Mouse (Mus musculus) lung, postnatal 0 days (tissue): ENCODE measurements around the gene Polr1a. TPM values are rescaled to one million over a fixed set of nuclear protein-coding genes. Genes with fewer than 3 reads are reported as not detected.

Experiments
- ATAC-seq: fragments of 200-750 bp; cut with Nextera tagmentation; 2 replicates; pipeline ENCODE4 v1.8.0; 2017; ENCODE audit warnings: moderate library complexity
- DNase-seq: peaks from one replicate; pipeline ENCODE4 v3.0.0-alpha.2; 2016; ENCODE audit warnings: low spot score
- H3K27ac ChIP-seq: fragments of 300-500 bp; sonication (generic); 2 replicates; pipeline ENCODE4 v1.5.1; 2014; ENCODE audit warnings: antibody characterized with exemption, mild to moderate bottlenecking, low read length, mixed read lengths
- H3K27me3 ChIP-seq: fragments of 300-500 bp; sonication (generic); replicated peaks from 2 replicates; pipeline ENCODE4 v1.6.1; 2014; ENCODE audit warnings: low read length, mixed read lengths; ENCODE audit not compliant: insufficient read depth
- H3K36me3 ChIP-seq: fragments of 300-500 bp; sonication (generic); 2 replicates; pipeline ENCODE4 v1.6.1; 2014; ENCODE audit warnings: low read length, mixed read lengths; ENCODE audit not compliant: insufficient read depth
- H3K4me1 ChIP-seq: fragments of 300-500 bp; sonication (generic); 2 replicates; pipeline ENCODE4 v1.6.1; 2014; ENCODE audit warnings: antibody characterized with exemption, low read depth, low read length, mixed read lengths; ENCODE audit not compliant: insufficient read depth
- H3K4me2 ChIP-seq: fragments of 300-500 bp; sonication (generic); replicated peaks from 2 replicates; pipeline ENCODE4 v1.6.1; 2014; ENCODE audit warnings: low read depth, mild to moderate bottlenecking, low read length, moderate library complexity, mixed read lengths
- H3K4me3 ChIP-seq: fragments of 300-500 bp; sonication (generic); 2 replicates; pipeline ENCODE4 v1.5.1; 2014; ENCODE audit warnings: low read depth, low read length
- H3K9ac ChIP-seq: fragments of 300-500 bp; sonication (generic); replicated peaks from 2 replicates; pipeline ENCODE4 v1.6.1; 2014; ENCODE audit warnings: low read depth, mild to moderate bottlenecking
- H3K9me3 ChIP-seq: fragments of 300-500 bp; sonication (generic); 2 replicates; pipeline ENCODE4 v1.6.1; 2016; ENCODE audit warnings: low read length, mixed read lengths
- CTCF ChIP-seq: IDR thresholded peaks from 2 replicates; pipeline ENCODE4 v1.5.1; 2016; ENCODE audit warnings: antibody characterized with exemption, mild to moderate bottlenecking
- EP300 ChIP-seq: IDR thresholded peaks from 2 replicates; pipeline ENCODE4 v1.6.1; 2016; ENCODE audit warnings: antibody characterized with exemption, mild to moderate bottlenecking, control low read depth
- WGBS: fragments of 180-500 bp; shearing (Covaris S2); extraction: QIAGEN DNeasy Blood & Tissue Kit; methylation state at CpG from one replicate; pipeline ENCODE4 v1.1.7; 2014; 5-methylcytosine and 5-hydroxymethylcytosine counted together
- polyA plus RNA-seq: library from polyadenylated mRNA; unstranded; fragments of >200 nt; fragmentation: Nextera tagmentation; extraction: Ambion mirVana; gene quantifications from 2 replicates; pipeline ENCODE4 v1.2.1, GENCODE M21; 2015

Polr1a gene
- polyA plus RNA-seq, 1 experiment from 2014 or later, result 6.1 TPM

GRCm38 (mm10) chr6:71989647-71990351, 80.9 kb downstream of the Polr1a start:
- peak; percentile 71 for ATAC-seq
- peaks cover 9% of the 10 kb centered on the region; the same call in 1 of the 2 replicates for H3K4me1 ChIP-seq
- no peaks in the 10 kb centered on the region for H3K9me3 ChIP-seq
- no peak overlapping the region for H3K4me2 ChIP-seq
- no peak overlapping the region for H3K9ac ChIP-seq
- peak overlapping the region; percentile 68; the same call in 1 of the 2 replicates for H3K27ac ChIP-seq
- H3K4me3 ChIP-seq, result no peak overlapping the region
- no peaks in the 10 kb centered on the region for H3K36me3 ChIP-seq
- no peaks in the 10 kb centered on the region for H3K27me3 ChIP-seq
- whole genome bisulfite sequencing, result 27% methylated on average over 8 of the region's 8 CpGs
- TF ChIP-seq CTCF (no peak), EP300 (peak; percentile 12; the same call in 1 of the 2 replicates)
- DNase-seq, result peak; percentile 25

GRCm38 (mm10) chr6:71990371-71990837, 81.6 kb downstream of the Polr1a start:
- Histone ChIP-seq H3K9me3 (no peaks in the 10 kb centered on the region), H3K27me3 (no peaks in the 10 kb centered on the region), H3K4me1 (peaks cover 9% of the 10 kb centered on the region; the same call in 1 of the 2 replicates), H3K9ac (no peak overlapping the region), H3K4me3 (no peak overlapping the region), H3K36me3 (no peaks in the 10 kb centered on the region), H3K27ac (peak overlapping the region; percentile 68; the same call in 1 of the 2 replicates), H3K4me2 (no peak overlapping the region)
- 66% methylated on average over 8 of the region's 8 CpGs for WGBS
- TF ChIP-seq CTCF (no peak), EP300 (no peak)
- no peak for DNase-seq
- no peak for ATAC-seq

DNA sequence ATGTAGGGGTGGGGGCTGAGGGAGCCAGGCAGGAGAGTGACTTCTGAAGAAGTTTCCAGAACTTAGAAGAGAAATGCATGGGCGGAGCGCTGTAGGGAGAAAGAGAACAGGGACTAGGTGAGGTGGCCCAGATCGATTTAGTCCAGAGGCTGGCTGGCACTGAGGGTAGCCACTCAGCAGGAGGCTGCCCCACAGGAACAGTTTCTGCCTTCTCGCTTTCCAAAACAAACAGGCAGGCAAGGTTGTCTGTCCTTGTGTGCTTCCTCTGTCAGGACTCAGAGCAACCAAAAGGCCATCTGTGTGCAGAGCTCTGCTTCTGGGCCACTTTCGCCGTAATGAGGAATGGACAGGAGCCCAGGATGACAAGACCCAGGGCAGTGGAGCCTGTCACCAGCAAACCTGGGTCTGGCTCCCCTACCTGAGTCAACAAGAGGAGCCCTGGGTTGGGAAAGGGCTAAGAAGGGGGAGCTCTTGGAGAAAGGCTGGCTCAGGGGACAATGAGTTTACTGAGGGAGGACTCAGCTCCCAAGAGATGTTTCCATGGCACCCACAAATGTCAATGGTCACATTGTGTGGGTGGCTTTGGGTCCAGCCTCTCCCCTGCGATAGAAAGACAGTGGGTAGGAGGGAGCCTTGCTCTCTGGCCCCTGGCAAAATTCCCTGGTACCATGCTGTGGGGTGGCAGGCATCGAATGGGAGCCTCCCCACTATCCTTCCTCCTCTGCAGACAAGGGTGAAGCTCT, 82.5 kb downstream of the Polr1a start:
- H3K9ac ChIP-seq, result no peak overlapping the region
- H3K4me1 ChIP-seq, result peaks cover 9% of the 10 kb centered on the region; the same call in 1 of the 2 replicates
- H3K9me3 ChIP-seq, result no peaks in the 10 kb centered on the region
- H3K27me3 ChIP-seq, result no peaks in the 10 kb centered on the region
- H3K36me3 ChIP-seq, result no peaks in the 10 kb centered on the region
- H3K4me2 ChIP-seq, result no peak overlapping the region
- H3K27ac ChIP-seq, result 0 out of 2 replicates have a peak overlapping the region, but pooled peaks have one; percentile 5
- no peak for TF ChIP-seq EP300
- no peak for TF ChIP-seq CTCF
- ATAC-seq, result peak; percentile 40
- peak; percentile 35 for DNase-seq
- 50% methylated on average over 8 of the region's 8 CpGs for WGBS
- H3K4me3 ChIP-seq, result no peak overlapping the region

GRCm38 (mm10) chr6:71991933-71992325, 83.1 kb downstream of the Polr1a start:
- H3K4me3 ChIP-seq, result no peak overlapping the region
- WGBS, result 37% methylated on average over 2 of the region's 2 CpGs
- TF ChIP-seq EP300 (no peak), CTCF (no peak)
- H3K27me3 ChIP-seq, result no peaks in the 10 kb centered on the region
- H3K4me2 ChIP-seq, result no peak overlapping the region
- no peaks in the 10 kb centered on the region for H3K9me3 ChIP-seq
- peaks cover 9% of the 10 kb centered on the region; the same call in 1 of the 2 replicates for H3K4me1 ChIP-seq
- peak; percentile 54 for DNase-seq
- no peak for ATAC-seq
- no peaks in the 10 kb centered on the region for H3K36me3 ChIP-seq
- H3K9ac ChIP-seq, result no peak overlapping the region
- H3K27ac ChIP-seq, result no peak overlapping the region

DNA sequence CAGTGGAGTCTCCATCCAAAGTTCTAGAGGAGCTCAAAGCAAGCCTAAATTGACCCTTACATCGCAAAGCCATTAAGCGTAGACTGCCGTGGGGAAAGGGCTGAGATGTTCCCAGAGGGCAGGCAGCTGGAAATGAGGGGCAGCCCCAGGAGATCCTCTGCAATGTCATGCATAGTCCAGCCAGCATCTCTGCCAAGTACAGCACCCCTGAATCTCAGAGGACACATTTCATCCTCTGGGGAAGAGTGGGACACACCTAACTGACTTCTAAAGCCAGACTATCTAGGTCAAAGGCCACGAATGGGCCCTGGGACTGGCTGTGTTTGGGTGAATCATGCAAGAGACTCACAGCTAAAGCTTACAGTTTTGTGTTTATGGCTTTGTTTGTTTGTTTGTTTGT, 85.2 kb downstream of the Polr1a start:
- H3K4me1 ChIP-seq, result peaks cover 9% of the 10 kb centered on the region; the same call in 1 of the 2 replicates
- H3K9me3 ChIP-seq, result no peaks in the 10 kb centered on the region
- H3K36me3 ChIP-seq, result no peaks in the 10 kb centered on the region
- no peak overlapping the region for H3K27ac ChIP-seq
- no peaks in the 10 kb centered on the region for H3K27me3 ChIP-seq
- 84% methylated on average over 4 of the region's 4 CpGs for WGBS
- DNase-seq (no peak), ATAC-seq (no peak)
- no peak overlapping the region for H3K4me3 ChIP-seq
- TF ChIP-seq EP300 (no peak), CTCF (no peak)
- H3K4me2 ChIP-seq, result no peak overlapping the region
- H3K9ac ChIP-seq, result no peak overlapping the region

- H3K36me3 ChIP-seq, result no peaks in the 10 kb centered on the region
- peak; percentile 42; the same call in 1 of the 2 replicates for TF ChIP-seq EP300
- TF ChIP-seq CTCF, result 0 out of 2 replicates have a peak, but pooled peaks have one; percentile 4
- H3K27ac ChIP-seq, result no peak overlapping the region
- WGBS, result 67% methylated on average over 3 of the region's 3 CpGs
- H3K4me2 ChIP-seq, result no peak overlapping the region
- ATAC-seq (peak; percentile 82), DNase-seq (peak; percentile 79)
- no peak overlapping the region for H3K9ac ChIP-seq
- no peaks in the 10 kb centered on the region for H3K27me3 ChIP-seq
- H3K4me3 ChIP-seq, result no peak overlapping the region
- no peaks in the 10 kb centered on the region for H3K9me3 ChIP-seq
- H3K4me1 ChIP-seq, result peaks cover 6% of the 10 kb centered on the region; the same call in 1 of the 2 replicates
Observed at GRCm38 (mm10) chr6:71995081-71995480, 86.2 kb downstream of the Polr1a start.
